Mouse (Mus musculus) lung, embryonic 14.5 days (tissue): ENCODE measurements around the gene Tbc1d22a. TPM values are rescaled to one million over a fixed set of nuclear protein-coding genes. Genes with fewer than 3 reads are reported as not detected.
A peak's percentile ranks its signal among the peaks of the same experiment; 100 is the strongest.

Experiments
- ATAC-seq: fragments of 200-750 bp; cut with Nextera tagmentation; 2 replicates; pipeline ENCODE4 v1.8.0; 2017; ENCODE audit warnings: mild to moderate bottlenecking, moderate TSS enrichment, moderate library complexity; ENCODE audit not compliant: insufficient read depth
- DNase-seq: peaks from one replicate; pipeline ENCODE4 v3.0.0-alpha.2; 2015
- H3K27ac ChIP-seq: fragments of 300-500 bp; sonication (generic); 2 replicates; pipeline ENCODE4 v1.5.1; 2014; ENCODE audit warnings: low read depth, mild to moderate bottlenecking, moderate library complexity
- H3K27me3 ChIP-seq: fragments of 300-500 bp; sonication (generic); 2 replicates; pipeline ENCODE4 v1.6.1; 2014; ENCODE audit warnings: low read length, control low read depth; ENCODE audit not compliant: insufficient read depth
- H3K36me3 ChIP-seq: fragments of 300-500 bp; sonication (generic); 2 replicates; pipeline ENCODE4 v1.6.1; 2014; ENCODE audit warnings: control low read depth; ENCODE audit not compliant: insufficient read depth
- H3K4me1 ChIP-seq: fragments of 300-500 bp; sonication (generic); 2 replicates; pipeline ENCODE4 v1.6.1; 2014; ENCODE audit warnings: antibody characterized with exemption, control low read depth; ENCODE audit not compliant: insufficient read depth
- H3K4me2 ChIP-seq: fragments of 300-500 bp; sonication (generic); 2 replicates; pipeline ENCODE4 v1.6.1; 2014; ENCODE audit warnings: mild to moderate bottlenecking
- H3K4me3 ChIP-seq: fragments of 300-500 bp; sonication (generic); 2 replicates; pipeline ENCODE4 v1.5.1; 2014; ENCODE audit warnings: low read depth, low read length
- H3K9ac ChIP-seq: fragments of 300-500 bp; sonication (generic); 2 replicates; pipeline ENCODE4 v1.6.1; 2014
- H3K9me3 ChIP-seq: fragments of 300-500 bp; sonication (generic); 2 replicates; pipeline ENCODE4 v1.6.1; 2016; ENCODE audit warnings: low read depth, low read length, control low read depth
- CTCF ChIP-seq: IDR thresholded peaks from 2 replicates; pipeline ENCODE4 v1.5.1; 2016; ENCODE audit warnings: antibody characterized with exemption, low read depth
- WGBS: fragments of 180-500 bp; shearing (Covaris S2); extraction: QIAGEN DNeasy Blood & Tissue Kit; methylation state at CpG from one replicate; pipeline ENCODE4 v1.1.7; 2014; 5-methylcytosine and 5-hydroxymethylcytosine counted together
- polyA plus RNA-seq: library from polyadenylated mRNA; unstranded; fragments of >200 nt; fragmentation: Nextera tagmentation; extraction: Ambion mirVana; gene quantifications from 2 replicates; pipeline ENCODE4 v1.2.1, GENCODE M21; 2014

Gene Tbc1d22a
- polyA plus RNA-seq, 1 experiment from 2014 or later = 10.6 TPM

GRCm38 (mm10) chr15:86482362-86482761 lies 268.1 kb downstream of the Tbc1d22a start:
- DNase-seq = peak; percentile 50
- Histone ChIP-seq H3K4me3 (no peak overlapping the region), H3K4me2 (no peak overlapping the region), H3K36me3 (no peaks in the 10 kb centered on the region), H3K27me3 (no peaks in the 10 kb centered on the region), H3K9ac (no peak overlapping the region), H3K9me3 (no peaks in the 10 kb centered on the region), H3K4me1 (peaks cover 13% of the 10 kb centered on the region), H3K27ac (no peak overlapping the region)
- no peak for ATAC-seq
- 47% methylated on average over 5 of the region's 5 CpGs for WGBS
- no peak for TF ChIP-seq CTCF

GRCm38 (mm10) chr15:86485815-86486214 lies 271.6 kb downstream of the Tbc1d22a start:
- DNase-seq (peak; percentile 34), ATAC-seq (peak; percentile 35; the same call in 1 of the 2 replicates)
- H3K9me3 ChIP-seq = no peaks in the 10 kb centered on the region
- no peaks in the 10 kb centered on the region for H3K36me3 ChIP-seq
- no peak overlapping the region for H3K9ac ChIP-seq
- no peak overlapping the region for H3K4me2 ChIP-seq
- peaks cover 13% of the 10 kb centered on the region for H3K4me1 ChIP-seq
- TF ChIP-seq CTCF = no peak
- H3K27ac ChIP-seq = no peak overlapping the region
- no peak overlapping the region for H3K4me3 ChIP-seq
- H3K27me3 ChIP-seq = no peaks in the 10 kb centered on the region
- 40% methylated on average over 6 of the region's 6 CpGs for WGBS

GRCm38 (mm10) chr15:86487359-86487758 lies 273.1 kb downstream of the Tbc1d22a start:
- H3K27ac ChIP-seq = no peak overlapping the region
- no peaks in the 10 kb centered on the region for H3K36me3 ChIP-seq
- H3K4me2 ChIP-seq = no peak overlapping the region
- no peak overlapping the region for H3K9ac ChIP-seq
- 66% methylated on average over 5 of the region's 5 CpGs for WGBS
- no peak for TF ChIP-seq CTCF
- H3K4me1 ChIP-seq = peaks cover 13% of the 10 kb centered on the region
- H3K27me3 ChIP-seq = no peaks in the 10 kb centered on the region
- DNase-seq (no peak), ATAC-seq (no peak)
- no peak overlapping the region for H3K4me3 ChIP-seq
- no peaks in the 10 kb centered on the region for H3K9me3 ChIP-seq

- ATAC-seq = no peak
Measured at GRCm38 (mm10) chr15:86491434-86492099, 277.3 kb downstream of the Tbc1d22a start.

GRCm38 (mm10) chr15:86492636-86493035 lies 278.4 kb downstream of the Tbc1d22a start:
- 64% methylated on average over 5 of the region's 5 CpGs for WGBS
- Histone ChIP-seq H3K9me3 (no peaks in the 10 kb centered on the region), H3K9ac (no peak overlapping the region), H3K27ac (no peak overlapping the region), H3K36me3 (no peaks in the 10 kb centered on the region), H3K4me2 (no peak overlapping the region), H3K27me3 (no peaks in the 10 kb centered on the region), H3K4me3 (no peak overlapping the region), H3K4me1 (no peaks in the 10 kb centered on the region)
- no peak for TF ChIP-seq CTCF
- DNase-seq = no peak
- no peak for ATAC-seq

More at GRCm38 (mm10) chr15:86491434-86492099, 277.3 kb downstream of the Tbc1d22a start:
- Histone ChIP-seq H3K36me3 (no peaks in the 10 kb centered on the region), H3K27me3 (no peaks in the 10 kb centered on the region), H3K27ac (no peak overlapping the region), H3K4me3 (no peak overlapping the region), H3K4me1 (peaks cover 5% of the 10 kb centered on the region; the same call in 1 of the 2 replicates), H3K4me2 (no peak overlapping the region), H3K9me3 (no peaks in the 10 kb centered on the region), H3K9ac (no peak overlapping the region)
- WGBS = 66% methylated on average over 12 of the region's 12 CpGs
- DNase-seq = no peak
- TF ChIP-seq CTCF = no peak

- ATAC-seq = no peak
- TF ChIP-seq CTCF = no peak
- WGBS = 79% methylated on average over 4 of the region's 4 CpGs
Measured at GRCm38 (mm10) chr15:86496209-86496608, 281.9 kb downstream of the Tbc1d22a start.

GRCm38 (mm10) chr15:86496646-86497045 lies 282.4 kb downstream of the Tbc1d22a start:
- DNase-seq (no peak), ATAC-seq (no peak)
- no peak overlapping the region for H3K9ac ChIP-seq
- 89% methylated on average over 7 of the region's 7 CpGs for WGBS
- TF ChIP-seq CTCF = no peak
- H3K4me1 ChIP-seq = no peaks in the 10 kb centered on the region
- H3K27me3 ChIP-seq = no peaks in the 10 kb centered on the region
- no peak overlapping the region for H3K4me2 ChIP-seq
- no peak overlapping the region for H3K27ac ChIP-seq
- H3K36me3 ChIP-seq = no peaks in the 10 kb centered on the region
- no peaks in the 10 kb centered on the region for H3K9me3 ChIP-seq
- no peak overlapping the region for H3K4me3 ChIP-seq

More at GRCm38 (mm10) chr15:86496209-86496608, 281.9 kb downstream of the Tbc1d22a start:
- Histone ChIP-seq H3K9ac (no peak overlapping the region), H3K27ac (no peak overlapping the region), H3K36me3 (no peaks in the 10 kb centered on the region), H3K4me3 (no peak overlapping the region), H3K27me3 (no peaks in the 10 kb centered on the region), H3K4me2 (no peak overlapping the region), H3K4me1 (no peaks in the 10 kb centered on the region), H3K9me3 (no peaks in the 10 kb centered on the region)
- DNase-seq = no peak

- DNase-seq = no peak
- TF ChIP-seq CTCF = no peak
- Histone ChIP-seq H3K27ac (no peak overlapping the region), H3K9ac (no peak overlapping the region), H3K4me1 (no peaks in the 10 kb centered on the region), H3K27me3 (no peaks in the 10 kb centered on the region), H3K4me3 (no peak overlapping the region), H3K4me2 (no peak overlapping the region), H3K9me3 (no peaks in the 10 kb centered on the region), H3K36me3 (no peaks in the 10 kb centered on the region)
- no peak for ATAC-seq
Measured at GRCm38 (mm10) chr15:86500536-86500935, 286.3 kb downstream of the Tbc1d22a start.
